Comparison of ENCODE assay signal across 21 mouse cellular contexts in the genomic region with DNA sequence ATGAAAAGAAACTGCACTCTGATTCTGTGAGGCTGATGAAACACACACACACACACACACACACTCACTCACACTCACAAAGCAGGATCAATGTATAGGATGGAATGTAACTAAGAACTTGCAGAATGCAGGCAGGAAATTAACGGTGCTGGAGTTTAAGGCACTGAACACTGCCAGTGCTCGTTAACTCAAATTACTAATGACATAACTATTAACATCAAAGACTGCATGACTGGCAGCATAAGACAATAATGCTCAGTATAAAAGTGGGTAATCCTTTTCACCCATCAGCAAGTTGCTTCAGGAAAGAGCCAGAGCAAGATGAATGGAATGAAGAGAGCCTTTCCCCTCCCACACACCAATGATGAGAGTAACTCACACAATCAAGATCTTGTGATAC.
DNase-seq lines count a peak whose midpoint lies in the region; ATAC-seq and TF ChIP-seq lines count a peak whose summit lies in the region.
"Had no signal": no experiment of that assay in that cellular context is flagged by ENCODE, and none has a peak within 500 bp of the region (broad histone marks: within the 10 kb centered on the region; RNA-seq: fewer than 3 reads in every experiment).

No protein-coding gene starts in this region.

- peak; percentile 49; the same call in 1 of the 2 replicates for ATAC-seq in forebrain, embryonic 12.5 days (ENCODE audit: low FRiP score)
- ATAC-seq in forebrain, embryonic 14.5 days, result no peak
- ATAC-seq: hindbrain, embryonic 16.5 days had no signal

- H3K4me1 ChIP-seq in forebrain, embryonic 12.5 days, result no peaks in the 10 kb centered on the region
- H3K4me1 ChIP-seq in forebrain, embryonic 14.5 days (ENCODE audit: control insufficient read depth, insufficient read depth, low read length), result no peaks in the 10 kb centered on the region
- H3K4me1 ChIP-seq: embryonic facial prominence, embryonic 12.5 days; heart, embryonic 13.5 days; hindbrain, embryonic 12.5 days had no signal

- H3K9ac ChIP-seq in forebrain, embryonic 12.5 days, result no peak overlapping the region
- no peak overlapping the region for H3K9ac ChIP-seq in forebrain, embryonic 14.5 days (ENCODE audit: low read length)
- H3K9ac ChIP-seq: embryonic facial prominence, embryonic 12.5 days; heart, embryonic 13.5 days; hindbrain, embryonic 12.5 days had no signal

- no peaks in the 10 kb centered on the region for H3K9me3 ChIP-seq in forebrain, embryonic 12.5 days
- H3K9me3 ChIP-seq in forebrain, embryonic 14.5 days (replicated peaks; ENCODE audit: control insufficient read depth, low read length), result no peaks in the 10 kb centered on the region
- H3K9me3 ChIP-seq: embryonic facial prominence, embryonic 12.5 days; heart, embryonic 13.5 days; hindbrain, embryonic 12.5 days had no signal

- no peak overlapping the region for H3K4me3 ChIP-seq in forebrain, embryonic 12.5 days (replicated peaks)
- H3K4me3 ChIP-seq in forebrain, embryonic 14.5 days (ENCODE audit: low read depth, low read length), result no peak overlapping the region
- H3K4me3 ChIP-seq: embryonic facial prominence, embryonic 12.5 days; heart, embryonic 13.5 days; hindbrain, embryonic 12.5 days had no signal

- TF ChIP-seq POLR2A in brain, embryonic 14.5 days (IDR thresholded peaks at IDR 0.05; ENCODE audit: borderline replicate concordance, extremely low read depth, insufficient read depth, insufficient read length, poor library complexity, severe bottlenecking), result no peak

- DNase-seq in forebrain, embryonic 14.5 days (ENCODE audit: low spot score), result no peak
- DNase-seq in Muller cell, postnatal 12 days (ENCODE audit: inconsistent ontology term), result peak; percentile 78
- peak; percentile 39 for DNase-seq in brain, embryonic 14.5 days (ENCODE audit: low read depth)
- peak; percentile 14 for DNase-seq in gonadal fat pad, adult 2 months (ENCODE audit: low read depth)
- no peak for DNase-seq in adrenal gland, postnatal 14 days
- no peak for DNase-seq in heart, postnatal 36 days
- no peak for DNase-seq in spleen, postnatal 10 days (ENCODE audit: low spot score in 2 of 2)
- DNase-seq: adrenal gland, adult 2 months; adrenal gland, postnatal 36 days; cerebellum, adult 18-20 months; cerebellum, postnatal 10 days; gastrocnemius, postnatal 14 days; heart, postnatal 4 days; kidney, adult 11 months; kidney, adult 9 months had no signal

- intact Hi-C loops in heart, postnatal 36 days (cut with DNase I), result no loop called here

- H3K36me3 ChIP-seq in forebrain, embryonic 12.5 days (replicated peaks), result no peaks in the 10 kb centered on the region
- H3K36me3 ChIP-seq in forebrain, embryonic 14.5 days (ENCODE audit: control insufficient read depth, insufficient read depth, low read length), result no peaks in the 10 kb centered on the region
- H3K36me3 ChIP-seq: embryonic facial prominence, embryonic 12.5 days; heart, embryonic 13.5 days; hindbrain, embryonic 12.5 days had no signal

- H3K4me2 ChIP-seq in forebrain, embryonic 12.5 days, result no peak overlapping the region
- no peak overlapping the region for H3K4me2 ChIP-seq in forebrain, embryonic 14.5 days (ENCODE audit: low read length)
- H3K4me2 ChIP-seq: embryonic facial prominence, embryonic 12.5 days; heart, embryonic 13.5 days; hindbrain, embryonic 12.5 days had no signal

- H3K27me3 ChIP-seq in forebrain, embryonic 12.5 days, result no peaks in the 10 kb centered on the region
- no peaks in the 10 kb centered on the region for H3K27me3 ChIP-seq in forebrain, embryonic 14.5 days (replicated peaks; ENCODE audit: control insufficient read depth, insufficient read depth, low read length)
- H3K27me3 ChIP-seq: CH12.LX; embryonic facial prominence, embryonic 12.5 days; heart, embryonic 13.5 days; hindbrain, embryonic 12.5 days had no signal

- 21% methylated on average over 2 of the region's 2 CpGs for WGBS in forebrain, embryonic 12.5 days
- 3% methylated on average over 2 of the region's 2 CpGs for WGBS in forebrain, embryonic 14.5 days

- no peak overlapping the region for H3K27ac ChIP-seq in forebrain, embryonic 12.5 days
- H3K27ac ChIP-seq in forebrain, embryonic 14.5 days (ENCODE audit: low read depth, low read length), result no peak overlapping the region
- H3K27ac ChIP-seq: embryonic facial prominence, embryonic 12.5 days; heart, embryonic 13.5 days; hindbrain, embryonic 12.5 days had no signal

- TF ChIP-seq CTCF in brain, embryonic 14.5 days (IDR thresholded peaks at IDR 0.05; ENCODE audit: borderline replicate concordance, extremely low read depth, insufficient read depth, insufficient read length), result no peak

Comparison
In these comparisons a context has a peak if more than half of its experiments do, and no peak if none do; other contexts are left out.
1. DNase-seq: peak in Muller cell, postnatal 12 days (single experiment), brain, embryonic 14.5 days (single experiment) and gonadal fat pad, adult 2 months (single experiment); none in forebrain, embryonic 14.5 days (single experiment), adrenal gland, postnatal 14 days (single experiment), heart, postnatal 36 days (0 of 2) and spleen, postnatal 10 days (0 of 2).